Mouse (Mus musculus): ENCODE measurements around the gene Txn2. TPM values are rescaled to one million over a fixed set of nuclear protein-coding genes. Genes with fewer than 3 reads are reported as not detected.
"Not testable (repeated sequence)": the region's sequence is repeated elsewhere in the genome, so short reads cannot be mapped to it uniquely, and the experiment has no call there.

Txn2 gene
- polyA plus RNA-seq, 1 experiment from 2014 or later = 203 TPM

GRCm38 (mm10) chr15:77867231-77867968, 61.4 kb downstream of the Txn2 start:
- not testable (repeated sequence) for H3K9me3 ChIP-seq; H3K9ac ChIP-seq; H3K27me3 ChIP-seq (replicated peaks); ATAC-seq (replicated peaks); H3K4me2 ChIP-seq; H3K27ac ChIP-seq; H3K36me3 ChIP-seq (replicated peaks); H3K4me1 ChIP-seq; H3K4me3 ChIP-seq
- WGBS = 83% methylated on average over 9 of the region's 10 CpGs

- Histone ChIP-seq H3K4me3 (no peak overlapping the region), H3K36me3 (replicated peaks) (no peaks in the 10 kb centered on the region), H3K9ac (no peak overlapping the region), H3K27ac (no peak overlapping the region), H3K27me3 (replicated peaks) (no peaks in the 10 kb centered on the region), H3K4me1 (peaks cover 5% of the 10 kb centered on the region; the same call in 1 of the 2 replicates), H3K4me2 (no peak overlapping the region), H3K9me3 (no peaks in the 10 kb centered on the region)
- WGBS = 35% methylated on average over 11 of the region's 11 CpGs
- no peak for ATAC-seq (replicated peaks)
Observed at GRCm38 (mm10) chr15:77866583-77867220, 62.1 kb downstream of the Txn2 start.

Other genes with a start within 250 kb of the Txn2 start
- not detected in 2 replicates for gene Apol7e, start 230.1 kb downstream of the Txn2 start, polyA plus RNA-seq (2015; fragmentation: Nextera tagmentation; extraction: Ambion mirVana)
- not detected in 2 replicates for gene Apol9b, start 200.0 kb downstream of the Txn2 start, polyA plus RNA-seq (2015; fragmentation: Nextera tagmentation; extraction: Ambion mirVana)
- 0.18 and 0.23 TPM in 2 replicates for gene Apol8, start 172.0 kb downstream of the Txn2 start, polyA plus RNA-seq (2015; fragmentation: Nextera tagmentation; extraction: Ambion mirVana)
- 11.9 and 14.2 TPM in 2 replicates for gene Myh9, start 86.8 kb downstream of the Txn2 start, polyA plus RNA-seq (2015; fragmentation: Nextera tagmentation; extraction: Ambion mirVana)
- gene Foxred2, start 27.7 kb upstream of the Txn2 start, polyA plus RNA-seq (2015; fragmentation: Nextera tagmentation; extraction: Ambion mirVana) = 10.3 and 11.8 TPM in 2 replicates
- gene Eif3d, start 41.8 kb upstream of the Txn2 start, polyA plus RNA-seq (2015; fragmentation: Nextera tagmentation; extraction: Ambion mirVana) = 162 and 180 TPM in 2 replicates
- gene Cacng2, start 191.0 kb upstream of the Txn2 start, polyA plus RNA-seq (2015; fragmentation: Nextera tagmentation; extraction: Ambion mirVana) = 14.4 and 15.3 TPM in 2 replicates
- gene Ift27, start 245.1 kb upstream of the Txn2 start, polyA plus RNA-seq (2015; fragmentation: Nextera tagmentation; extraction: Ambion mirVana) = 100 and 106 TPM in 2 replicates